Mouse (Mus musculus) cerebellum, postnatal 36 days (tissue): ENCODE results near the gene Map3k14.
"Not testable (repeated sequence)": the region's sequence is repeated elsewhere in the genome, so short reads cannot be mapped to it uniquely, and the experiment has no call there.

Experiments
- DNase-seq, 2 experiments: peaks; one replicate each; pipeline ENCODE4 v3.0.0; 2021 to 2022; ENCODE audit warnings: mixed read lengths in 2 of 2

Map3k14 gene

DNA sequence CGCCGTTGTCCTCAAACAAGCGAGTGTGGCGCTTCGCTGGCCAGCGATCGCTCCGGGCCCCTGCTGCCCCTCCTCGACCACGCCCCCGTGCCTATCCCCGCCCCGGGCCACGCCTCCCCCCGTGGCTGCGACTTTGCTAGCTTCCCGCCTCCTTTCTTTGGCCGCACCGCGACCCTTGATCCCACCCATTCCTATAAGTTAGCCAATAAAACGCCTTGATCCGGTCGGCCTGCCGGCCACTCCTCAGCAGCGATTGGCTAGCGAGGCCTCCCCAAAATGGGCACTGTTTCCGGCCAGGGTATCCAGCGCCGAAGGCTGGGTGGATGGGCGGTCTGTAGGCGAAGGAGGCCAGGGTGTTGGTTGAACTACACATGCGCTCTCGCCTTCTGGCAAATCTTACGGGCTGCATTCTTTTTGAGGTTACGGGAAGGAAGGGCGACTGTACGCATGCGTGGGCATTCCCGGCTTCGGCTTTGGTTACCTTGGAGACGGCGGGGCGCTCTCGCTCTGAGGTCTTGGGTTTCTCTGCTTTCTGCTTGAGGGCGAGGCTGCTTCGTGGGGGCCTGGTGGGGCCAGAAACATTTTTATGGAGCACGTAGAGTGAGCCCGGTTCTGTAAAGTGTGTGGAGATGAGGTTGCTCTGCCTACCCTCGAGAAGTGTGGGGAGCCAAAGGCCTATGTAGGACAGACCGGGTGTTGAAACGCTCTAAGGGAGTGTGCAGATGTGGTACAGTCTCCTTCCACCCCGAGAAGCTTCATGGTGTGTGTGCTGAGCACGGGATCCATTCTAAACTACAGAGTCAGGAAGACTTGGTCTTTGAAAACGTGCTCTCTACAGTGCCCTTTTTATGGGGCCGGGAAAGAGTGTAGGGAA, at the start of gene Map3k14:
Gene Map3k14, minus strand, starts transcription at position 127 of the 874 bp plus-strand sequence.
- peak; percentile 98 to 99 for DNase-seq

DNA sequence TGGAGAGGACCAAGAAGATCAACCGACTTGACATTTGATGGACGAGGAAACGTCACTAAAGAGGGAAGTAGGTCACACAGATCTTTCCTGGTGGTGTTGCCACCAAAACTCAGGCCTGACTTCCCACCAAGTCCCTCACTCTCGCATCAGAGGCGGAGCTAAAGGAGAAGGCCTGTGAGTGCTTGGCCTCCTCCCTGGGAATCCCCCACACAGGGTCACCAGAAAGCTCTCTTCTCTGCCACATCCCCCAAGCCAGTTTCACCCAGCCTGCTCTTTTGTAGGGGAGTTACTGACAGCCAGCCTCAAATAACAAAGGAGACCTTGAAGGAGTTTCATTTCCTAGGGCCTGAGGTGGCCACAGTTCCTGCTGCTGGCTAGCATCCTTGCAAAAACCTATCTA, 48.1 kb upstream of the Map3k14 start:
- DNase-seq, result no peak

DNA sequence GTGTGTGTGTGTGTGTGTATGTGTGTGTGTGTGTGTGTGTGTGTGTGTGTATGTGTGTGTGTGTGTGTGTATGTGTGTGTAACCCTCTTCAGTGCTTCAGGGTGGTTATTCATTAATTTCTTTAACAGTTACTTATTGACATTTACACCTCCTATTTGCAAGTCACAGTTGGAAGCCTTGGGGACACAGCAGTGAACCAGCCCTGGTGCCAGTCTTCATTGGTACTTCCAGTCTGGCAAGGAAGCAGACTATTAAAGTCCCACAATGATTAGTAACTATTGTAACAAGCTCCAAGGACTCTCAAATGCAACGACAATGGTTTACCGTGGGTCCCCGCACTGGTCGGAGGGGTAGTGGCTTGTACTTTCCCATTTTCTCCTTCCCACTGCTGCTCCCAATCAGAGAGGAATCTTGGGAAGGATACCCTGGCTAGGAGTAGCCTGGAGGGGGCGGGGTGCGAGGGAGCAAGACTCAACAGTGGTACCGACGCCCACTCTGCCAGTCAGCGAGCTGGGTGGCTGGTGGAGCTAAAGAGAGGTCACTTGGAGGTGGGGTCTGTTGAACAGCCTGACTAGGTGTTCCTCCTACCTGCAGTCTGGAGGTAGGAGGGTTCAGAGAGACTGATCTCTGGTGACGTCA, 47.6 kb upstream of the Map3k14 start:
- no peak for DNase-seq

DNA sequence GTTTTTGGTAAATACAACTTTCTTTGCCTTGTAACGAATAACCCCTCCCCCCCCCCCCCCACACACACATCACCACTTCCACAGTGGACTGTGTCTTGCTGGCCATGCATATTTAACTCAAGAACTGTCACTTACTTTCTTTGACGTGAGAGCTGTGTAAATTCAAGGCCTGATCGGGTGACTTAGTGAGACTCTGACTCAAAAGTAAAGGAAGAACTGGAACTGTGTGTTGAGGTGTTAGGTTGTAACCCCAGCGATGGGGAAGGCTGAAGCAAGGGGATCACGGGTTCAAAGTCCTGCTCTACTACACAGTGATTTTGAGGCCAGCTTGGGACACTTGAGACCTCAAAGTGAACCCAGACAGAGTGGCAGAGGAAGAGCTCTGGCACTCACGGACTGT, 46.3 kb upstream of the Map3k14 start:
- no peak for DNase-seq

DNA sequence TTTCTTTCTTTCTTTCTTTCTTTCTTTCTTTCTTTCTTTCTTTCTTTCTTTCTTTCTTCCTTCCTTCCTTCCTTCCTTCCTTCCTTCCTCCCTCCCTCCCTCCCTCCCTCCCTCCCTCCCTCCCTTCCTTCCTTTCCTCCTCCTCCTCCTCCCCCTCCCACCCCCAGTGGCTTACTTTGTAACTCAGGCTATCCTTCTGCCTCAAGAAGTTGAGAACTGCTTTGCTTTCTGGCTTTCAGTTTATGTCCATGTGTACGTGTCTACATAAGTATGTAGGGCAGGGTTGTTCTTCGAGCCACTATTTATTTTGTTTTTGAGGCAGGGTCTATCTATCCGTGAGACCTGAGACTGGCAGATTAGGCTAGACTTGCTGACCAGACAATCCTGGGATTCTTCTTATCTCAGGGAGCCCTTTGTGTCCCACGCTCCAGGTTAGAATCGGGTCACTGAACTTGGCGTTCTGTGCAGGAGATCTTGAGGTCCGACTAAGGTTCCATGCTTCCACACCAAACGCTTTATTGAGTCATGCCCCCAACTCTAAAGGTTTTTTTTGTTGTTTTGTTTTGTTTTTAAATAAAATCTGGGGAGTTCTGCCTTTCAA, 45.5 kb upstream of the Map3k14 start:
- no peak for DNase-seq

DNA sequence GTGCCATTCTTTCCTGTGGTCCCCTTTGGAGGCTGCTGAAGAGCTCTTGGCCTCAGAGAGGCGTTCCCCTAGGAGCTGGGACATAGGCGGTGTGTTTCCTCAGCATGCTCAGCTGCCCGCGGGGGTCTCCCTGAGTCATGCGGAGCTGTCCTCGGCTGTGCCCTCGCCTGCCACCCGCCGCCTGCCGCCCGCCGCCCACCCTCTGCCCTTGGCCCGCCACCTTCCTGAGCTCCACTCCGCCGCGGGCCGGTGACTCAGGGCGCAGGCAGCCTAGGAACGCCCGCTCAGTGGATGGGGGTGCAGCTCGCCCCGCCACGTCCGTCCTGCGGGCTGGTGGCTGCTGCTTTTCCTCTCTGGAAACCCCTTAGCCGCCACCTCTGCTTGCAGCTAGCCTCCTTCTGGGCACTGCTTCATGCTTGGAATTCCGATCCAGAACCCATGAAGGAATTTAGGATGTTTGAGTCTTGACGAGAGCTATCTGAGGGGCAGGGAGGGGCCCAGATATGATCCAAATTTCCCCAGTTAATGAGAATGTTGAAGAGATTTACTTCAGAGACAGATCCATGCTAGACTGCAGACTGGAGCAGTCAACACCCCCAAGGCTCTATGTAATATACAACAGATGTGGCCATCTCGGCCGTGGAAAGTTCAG, 44.8 kb upstream of the Map3k14 start:
- DNase-seq, result peak in 1 of 2 experiments; percentile 19

DNA sequence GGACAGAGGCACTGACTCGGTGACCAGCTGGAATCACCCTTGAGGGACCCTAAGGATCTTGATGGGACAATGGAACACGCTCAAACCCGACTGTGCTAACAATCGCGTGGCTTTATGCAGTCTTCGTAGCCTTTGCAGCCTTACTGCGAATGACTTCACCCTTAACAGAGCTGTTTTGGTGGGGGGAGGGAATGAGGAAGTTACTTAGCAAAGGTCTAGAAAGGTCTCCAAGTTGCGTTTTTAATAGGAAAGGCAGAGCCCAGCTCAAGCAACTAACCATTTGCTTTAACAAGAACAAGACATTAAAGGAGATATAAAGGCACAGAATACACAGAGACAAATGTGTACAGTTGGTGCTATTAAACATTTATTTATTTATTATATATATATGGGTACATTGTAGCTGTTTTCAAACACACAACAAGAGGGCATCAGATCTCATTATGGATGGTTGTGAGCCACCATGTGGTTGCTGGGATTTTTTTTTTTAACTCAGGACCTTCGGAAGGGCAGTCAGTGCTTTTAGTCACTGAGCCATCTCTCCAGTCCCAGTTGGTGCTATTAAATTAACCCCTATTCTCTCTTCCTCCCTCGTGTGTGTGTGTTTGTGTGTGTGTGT, 42.8 kb upstream of the Map3k14 start:
- DNase-seq, result no peak

DNA sequence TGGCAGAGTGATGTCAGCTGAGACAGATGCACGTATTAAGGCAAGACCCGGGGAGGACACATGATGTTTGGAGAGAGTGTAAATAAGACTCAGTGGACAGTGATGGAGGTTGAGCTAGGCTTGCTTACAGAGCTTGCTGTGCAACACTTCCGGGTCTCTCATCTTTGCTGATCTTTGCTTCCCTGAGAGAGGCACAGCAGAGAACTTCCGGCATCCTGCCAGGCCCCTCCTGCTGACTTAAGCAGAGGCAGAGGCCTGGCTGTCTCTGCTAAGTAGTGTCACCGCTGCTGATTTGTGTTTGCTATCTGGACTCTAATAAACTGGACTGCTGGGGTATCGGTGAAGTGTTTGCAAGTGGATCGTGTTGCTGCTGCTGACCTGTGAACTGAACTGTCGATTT, 40.6 kb upstream of the Map3k14 start:
- DNase-seq, result no peak

DNA sequence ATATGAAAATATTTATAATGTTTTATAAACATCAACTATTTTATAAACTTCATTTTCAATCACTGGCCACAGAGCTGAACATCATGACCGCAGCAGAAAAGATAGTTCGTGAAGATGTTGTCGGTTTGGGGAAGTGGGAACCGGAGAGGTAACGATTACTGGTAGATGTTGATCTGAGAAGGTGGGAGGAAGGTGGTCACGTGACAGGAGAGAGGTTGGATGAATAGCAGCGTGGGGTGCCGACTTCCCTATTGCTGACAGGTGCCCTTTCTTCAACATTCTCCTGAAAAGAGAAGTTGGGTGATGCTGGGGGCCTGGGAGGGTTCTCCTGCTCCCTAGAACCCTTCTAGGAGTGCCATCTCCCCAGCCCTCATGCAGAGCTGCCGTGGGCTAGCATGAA, 37.3 kb upstream of the Map3k14 start:
- no peak for DNase-seq

DNA sequence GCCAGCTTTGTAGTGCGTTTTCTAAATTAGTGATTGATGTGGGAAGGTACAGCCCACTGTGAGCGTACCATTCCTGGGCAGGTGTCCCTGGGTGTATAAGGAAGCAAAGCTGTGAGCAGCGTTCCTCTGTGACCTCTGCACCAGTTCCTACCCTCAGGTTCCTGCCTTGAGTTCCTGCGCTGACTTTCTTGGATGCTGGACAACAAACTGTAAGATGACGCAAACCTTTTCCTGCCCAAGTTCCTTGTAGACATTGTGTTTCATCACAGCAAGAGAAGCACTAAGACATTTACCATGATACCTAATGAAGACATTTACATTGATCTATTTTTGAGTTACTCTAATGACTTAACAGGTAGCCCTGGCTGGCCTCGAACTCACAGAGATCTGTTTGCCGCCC, 27.5 kb upstream of the Map3k14 start:
- DNase-seq, result no peak

DNA sequence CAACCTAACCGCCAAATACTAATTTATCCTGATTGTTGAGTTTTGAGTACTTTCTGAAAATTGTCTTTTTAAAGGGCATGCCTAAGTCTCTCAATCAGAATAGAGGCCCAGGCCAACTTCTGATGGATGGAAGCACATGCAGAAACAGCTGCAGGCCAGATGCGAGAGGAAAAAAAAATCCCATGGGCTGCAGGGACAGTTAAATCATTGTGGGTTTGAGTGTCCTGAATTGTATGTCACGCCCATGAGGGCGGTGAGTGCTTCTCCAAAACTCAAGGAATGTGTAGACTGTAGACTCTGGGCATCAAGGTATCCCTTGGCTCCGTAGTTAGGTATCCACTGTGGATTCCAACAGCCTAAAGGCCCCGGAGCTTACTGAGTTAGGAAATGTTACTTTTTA, 26.8 kb upstream of the Map3k14 start:
- no peak for DNase-seq

DNA sequence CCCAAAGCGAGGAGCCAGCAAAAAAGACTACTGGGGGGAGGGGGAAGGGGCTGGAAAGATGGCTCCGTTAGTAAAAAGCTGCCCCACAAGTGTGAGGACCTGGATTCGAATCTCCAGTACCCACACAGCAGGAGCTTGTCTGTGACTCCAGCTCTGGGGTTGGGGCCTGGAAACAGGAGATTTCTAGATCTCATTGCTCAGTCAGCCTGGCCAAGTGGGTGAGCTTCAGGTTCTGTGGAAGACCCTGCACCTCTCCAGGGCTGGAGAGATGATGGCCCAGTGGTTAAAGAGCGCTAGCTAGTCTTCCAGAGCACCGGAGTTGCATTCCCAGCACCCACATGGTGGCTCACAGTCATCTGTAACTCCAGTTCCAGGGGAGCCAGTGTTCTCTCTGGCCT, 25.6 kb upstream of the Map3k14 start:
- DNase-seq, result no peak

DNA sequence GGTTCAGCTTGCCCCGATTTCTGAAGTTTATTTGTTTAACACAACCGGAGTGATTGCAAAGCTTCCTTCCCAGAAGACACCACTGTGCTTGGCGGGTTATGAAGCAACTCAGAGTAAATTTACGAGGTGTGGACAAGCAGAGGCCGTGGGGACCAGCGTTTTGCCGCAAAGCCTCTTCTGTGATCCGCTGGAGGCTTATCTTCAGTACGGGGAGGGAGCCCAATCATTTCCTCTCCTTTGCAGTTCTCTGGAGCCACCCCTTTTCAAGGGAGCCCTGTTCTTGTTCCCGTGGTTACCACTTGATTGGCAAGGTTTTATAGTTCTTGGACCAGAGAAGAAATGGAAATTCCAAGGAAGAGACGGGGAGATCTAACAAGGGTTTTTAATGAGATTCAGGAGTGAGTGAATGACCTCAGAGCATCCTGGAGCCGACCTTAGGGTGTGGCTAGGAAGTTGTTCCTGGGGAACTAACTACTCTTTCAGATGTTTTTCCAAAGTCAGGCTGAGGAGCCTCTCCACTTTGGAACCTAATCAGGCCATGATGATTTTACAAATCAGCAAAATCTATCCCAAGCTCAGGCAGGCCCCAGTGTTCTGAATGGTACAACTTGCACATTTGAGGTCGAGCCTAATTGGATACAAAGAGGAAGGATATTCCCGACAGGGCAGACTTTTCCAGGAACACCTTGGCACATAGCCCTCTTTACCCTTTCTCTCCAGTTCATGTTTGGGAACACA, 25.0 kb upstream of the Map3k14 start:
- DNase-seq, result no peak

DNA sequence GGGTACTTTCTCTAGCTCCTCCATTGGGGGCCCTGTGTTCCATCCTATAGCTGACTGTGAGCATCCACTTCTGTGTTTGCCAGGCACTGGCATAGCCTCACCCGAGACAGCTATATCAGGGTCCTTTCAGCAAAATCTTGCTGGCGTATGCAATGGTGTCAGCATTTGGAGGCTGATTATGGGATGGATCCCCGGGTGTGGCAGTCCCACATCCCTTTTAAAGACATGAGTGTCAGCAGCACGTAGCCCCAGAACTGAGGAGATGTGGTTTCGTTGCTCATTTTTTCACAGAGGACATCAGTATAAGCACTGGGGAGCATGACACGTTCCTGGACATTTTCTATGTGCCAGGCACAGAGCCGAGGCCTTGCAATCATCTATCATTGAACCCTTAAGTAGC, 23.6 kb upstream of the Map3k14 start:
- not testable (repeated sequence) for DNase-seq

DNA sequence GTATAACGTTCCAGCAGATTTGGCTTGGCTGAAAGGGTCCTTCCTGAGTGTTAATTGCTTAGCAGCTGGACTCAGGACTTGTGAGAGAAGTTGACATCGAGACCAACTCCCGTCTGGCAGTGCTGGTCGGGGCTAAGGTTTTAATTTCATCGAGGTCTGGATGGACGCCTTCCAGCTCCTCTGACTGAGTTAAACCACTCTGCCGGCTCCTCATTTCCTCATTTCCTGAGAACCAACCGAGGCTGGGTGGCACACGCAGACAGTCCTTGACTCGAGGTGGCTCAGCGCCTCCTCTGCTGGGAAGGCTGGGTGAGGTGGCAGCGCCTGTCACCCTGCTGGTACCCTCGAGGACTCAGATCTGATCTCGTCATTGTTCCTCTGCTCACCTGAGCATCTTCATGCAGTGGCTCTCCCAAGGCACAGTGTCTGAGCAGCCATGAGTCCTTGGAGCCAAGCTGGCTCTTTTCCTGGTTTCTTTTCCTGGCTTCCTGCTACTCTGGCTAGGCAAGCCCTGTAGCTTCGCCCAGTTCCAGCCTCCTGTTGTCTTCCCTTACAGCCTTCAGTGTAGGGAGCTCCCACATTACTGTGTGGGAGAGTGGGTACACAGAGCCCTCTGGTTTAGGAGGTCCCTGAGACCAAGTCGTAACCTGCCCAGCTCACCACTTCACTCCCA, 21.2 kb upstream of the Map3k14 start:
- peak in 1 of 2 experiments; percentile 21 for DNase-seq

DNA sequence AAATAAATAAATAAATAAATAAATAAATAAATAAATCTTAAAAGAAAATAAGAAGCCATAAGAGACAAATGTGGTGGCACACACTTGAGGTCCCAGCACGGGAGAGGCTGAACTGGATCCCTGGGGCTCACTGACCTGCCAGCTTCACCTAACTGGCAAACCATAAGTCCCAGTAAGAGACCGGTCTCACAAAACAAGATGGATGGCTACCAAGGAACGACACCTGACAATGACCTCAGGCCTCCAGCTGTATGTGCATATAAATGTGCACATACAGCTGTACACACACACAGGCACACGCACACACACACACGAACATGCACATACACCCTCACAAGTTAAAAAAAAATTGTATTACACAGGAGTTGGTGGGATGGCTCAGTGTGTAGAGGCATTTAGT, 19.6 kb upstream of the Map3k14 start:
- DNase-seq, result no peak

DNA sequence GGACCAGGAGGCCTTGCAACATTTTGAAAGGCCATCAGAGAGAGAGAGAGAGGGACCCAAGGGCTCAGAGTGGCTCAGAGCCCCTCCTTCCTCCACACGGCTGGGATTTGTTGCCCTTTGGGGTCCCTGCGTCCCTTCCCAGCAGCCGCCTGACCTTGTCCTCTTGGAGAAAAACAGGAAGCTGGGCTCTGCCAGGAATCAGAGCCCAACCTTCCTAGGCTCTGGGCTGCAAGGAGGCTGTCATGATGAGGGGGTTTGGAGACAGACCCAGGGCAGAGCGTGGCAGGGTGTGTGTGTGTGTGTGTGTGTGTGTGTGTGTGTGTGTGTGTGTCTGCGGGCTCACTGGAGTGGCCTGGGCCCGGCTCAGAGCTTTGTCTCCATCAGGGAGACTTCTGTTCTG, 18.7 kb upstream of the Map3k14 start:
- no peak for DNase-seq

DNA sequence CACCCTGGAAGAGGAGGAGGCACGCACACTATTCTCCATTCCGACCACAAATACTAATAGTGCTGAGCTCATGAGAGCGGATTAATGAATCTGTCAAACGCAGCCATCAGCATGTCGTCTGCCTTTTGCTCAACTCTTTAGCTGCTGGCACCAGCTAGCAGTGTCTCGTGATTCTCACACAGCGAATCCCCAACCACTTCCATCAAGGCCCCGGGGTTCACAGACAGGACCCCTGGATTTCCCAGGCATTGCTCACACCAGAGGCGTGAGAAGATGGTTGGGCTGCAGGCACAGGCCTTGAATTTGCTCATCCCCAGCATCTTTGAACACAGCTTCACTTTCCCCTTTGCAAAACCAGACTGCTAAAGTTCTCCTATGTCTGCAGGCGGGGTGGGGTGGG, 18.0 kb upstream of the Map3k14 start:
- no peak for DNase-seq

DNA sequence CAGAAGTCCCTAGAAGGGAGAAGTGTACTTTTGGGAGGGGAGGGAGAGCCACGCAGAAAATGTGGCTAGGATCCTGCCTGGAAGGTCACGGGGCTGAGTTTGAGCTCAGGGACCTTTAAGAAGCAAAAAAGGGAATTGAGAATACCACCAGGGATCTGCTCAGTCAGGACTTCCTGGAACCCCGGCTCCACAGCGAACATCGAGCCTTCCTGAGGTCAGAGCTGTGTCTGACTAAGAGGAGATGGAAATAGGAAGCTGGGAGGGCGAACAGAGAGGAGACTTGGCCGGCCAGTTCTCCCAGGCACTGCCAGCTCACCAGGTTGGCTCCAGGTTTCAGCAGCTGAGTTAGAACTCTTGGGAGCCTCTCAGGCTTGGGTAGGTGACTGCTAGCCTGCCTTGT, 14.5 kb upstream of the Map3k14 start:
- no peak for DNase-seq

DNA sequence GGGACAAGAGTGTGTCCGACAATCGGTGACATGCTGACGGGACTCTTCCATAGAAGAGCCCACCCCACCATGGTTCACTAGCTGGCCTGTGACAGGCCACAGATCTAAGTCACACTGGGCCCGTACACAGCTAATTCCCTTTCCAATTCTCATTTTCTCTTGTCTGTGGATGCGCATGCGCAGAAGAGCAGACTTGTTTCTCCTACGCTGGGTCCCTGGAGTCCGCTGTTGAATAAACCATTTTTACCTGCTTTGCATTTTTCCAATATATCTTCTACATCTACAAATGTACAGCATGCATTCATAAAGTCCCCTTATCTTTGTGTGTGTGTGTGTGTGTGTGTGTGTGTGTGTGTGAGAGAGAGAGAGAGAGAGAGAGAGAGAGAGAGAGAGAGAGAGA, 9.2 kb upstream of the Map3k14 start:
- no peak for DNase-seq

DNA sequence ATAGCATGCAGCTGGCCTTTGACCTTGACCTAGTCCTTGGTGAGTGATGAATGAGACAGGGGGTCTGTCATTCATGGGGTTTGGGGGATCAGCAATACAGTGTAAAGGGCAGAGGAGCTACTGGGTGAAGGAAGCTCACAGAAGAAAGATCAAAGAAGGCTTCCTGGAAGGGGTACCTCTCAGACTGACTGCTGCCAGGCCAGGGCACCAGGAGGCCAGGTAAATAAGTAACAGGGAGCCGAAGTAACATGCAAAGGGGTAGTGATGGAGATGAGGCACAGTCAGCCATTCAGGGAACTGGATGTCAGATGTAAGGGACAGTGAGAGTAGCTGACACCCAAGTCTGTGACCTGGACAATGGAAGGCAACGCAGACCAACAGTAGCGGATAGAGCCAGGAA, 5.6 kb upstream of the Map3k14 start:
- no peak for DNase-seq

DNA sequence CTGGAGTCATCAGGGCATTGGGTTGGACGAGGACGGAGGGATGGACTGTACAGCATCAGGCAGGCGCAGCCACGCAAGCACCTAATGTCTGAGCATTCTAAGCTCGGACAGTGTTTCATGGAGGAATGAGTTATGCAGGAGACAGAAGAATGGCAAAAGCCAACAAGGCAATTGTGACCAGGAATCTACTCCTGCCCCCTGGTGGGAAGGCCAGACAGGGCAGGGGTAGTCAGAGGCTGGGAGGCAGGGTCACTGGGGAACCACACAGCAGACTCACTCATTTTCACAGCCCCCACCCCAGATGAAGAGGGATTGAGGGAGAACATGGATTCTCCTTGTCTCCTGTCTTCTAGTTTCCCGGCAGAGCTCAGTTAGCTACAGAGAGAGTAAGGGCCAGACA, 4.7 kb upstream of the Map3k14 start:
- no peak for DNase-seq
